Mouse (Mus musculus): ENCODE results near the gene Insm1. TPM values are rescaled to one million over a fixed set of nuclear protein-coding genes. Genes with fewer than 3 reads are reported as not detected.
A peak's percentile ranks its signal among the peaks of the same experiment; 100 is the strongest.

The Insm1 gene
- polyA plus RNA-seq, 1 experiment from 2014 or later, result 3.2 TPM

DNA sequence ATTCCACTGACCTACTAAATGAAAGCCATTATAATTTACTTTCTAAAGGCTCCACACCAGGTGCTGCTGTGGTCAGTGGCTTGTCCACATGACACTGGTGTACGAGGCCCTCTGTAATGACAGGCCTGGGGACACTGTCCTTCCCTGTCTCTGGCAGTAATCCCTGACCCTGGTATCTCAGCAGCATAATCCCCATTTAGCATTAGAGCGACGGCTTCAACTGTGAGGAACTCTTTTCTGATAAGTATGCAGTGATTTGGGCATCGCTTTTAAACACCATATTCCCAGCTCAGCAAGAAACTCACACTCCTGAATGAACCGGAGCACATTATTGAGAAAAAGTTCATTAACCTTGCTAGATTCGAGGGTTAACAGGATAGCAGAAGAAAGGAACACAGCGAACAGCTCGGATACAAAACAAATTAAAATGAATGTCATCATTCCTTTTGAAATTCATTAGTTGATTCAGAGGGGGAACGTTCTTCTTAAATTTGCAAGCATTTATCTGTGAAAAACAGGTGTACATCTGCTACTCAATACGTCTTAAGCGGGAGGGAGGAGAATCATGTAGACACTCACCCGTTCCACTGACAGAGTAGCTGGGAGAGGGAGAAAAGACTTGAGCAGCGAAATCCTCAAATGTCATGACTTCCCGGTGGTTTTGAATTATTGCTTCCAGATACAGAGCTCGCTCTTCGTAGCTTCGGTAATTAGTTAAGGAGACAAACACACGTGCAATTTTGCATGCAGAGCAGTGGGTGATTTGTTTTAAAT is 38.3 kb downstream of the Insm1 start:
- DNase-seq (ENCODE audit: low spot score), result no peak
- ATAC-seq (replicated peaks; ENCODE audit: insufficient number of reproducible peaks, low FRiP score, low TSS enrichment, low read depth), result no peak
- H3K4me2 ChIP-seq (ENCODE audit: low read depth, low read length), result no peak overlapping the region
- H3K4me3 ChIP-seq (ENCODE audit: low read depth, low read length), result no peak overlapping the region
- H3K9ac ChIP-seq (replicated peaks; ENCODE audit: low read length), result no peak overlapping the region
- no peaks in the 10 kb centered on the region for H3K36me3 ChIP-seq (replicated peaks; ENCODE audit: control insufficient read depth, insufficient read depth, low read depth, low read length)
- H3K27me3 ChIP-seq (ENCODE audit: control insufficient read depth, insufficient read depth, low read length), result no peaks in the 10 kb centered on the region
- 39% methylated on average over 18 of the region's 18 CpGs for WGBS
- no peaks in the 10 kb centered on the region for H3K9me3 ChIP-seq (replicated peaks; ENCODE audit: control insufficient read depth, low read length)
- no peaks in the 10 kb centered on the region for H3K4me1 ChIP-seq (ENCODE audit: control insufficient read depth, insufficient read depth, low read length)
- H3K27ac ChIP-seq (replicated peaks; ENCODE audit: low read depth, low read length), result no peak overlapping the region

DNA sequence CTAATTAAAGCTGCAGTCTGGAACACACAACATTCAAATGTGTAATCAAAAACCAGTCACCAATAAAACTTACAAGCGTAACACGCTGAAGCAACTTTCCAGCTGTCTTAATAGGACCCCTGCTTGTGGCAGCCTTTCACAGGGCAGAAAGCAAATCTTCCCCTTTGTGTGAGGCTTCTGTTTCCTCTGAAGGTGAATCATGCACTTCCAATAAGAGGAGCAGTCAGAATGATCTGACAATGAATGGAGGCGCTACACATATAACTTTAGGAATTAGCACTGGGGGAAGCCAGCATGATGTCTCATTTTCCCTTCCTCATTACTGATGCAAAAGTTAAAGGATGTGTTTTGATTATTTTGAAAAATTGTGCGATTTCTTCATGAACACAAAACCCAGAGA is 39.4 kb downstream of the Insm1 start:
- H3K4me2 ChIP-seq (ENCODE audit: low read depth, low read length), result no peak overlapping the region
- ATAC-seq (replicated peaks; ENCODE audit: insufficient number of reproducible peaks, low FRiP score, low TSS enrichment, low read depth) (no peak), DNase-seq (ENCODE audit: low spot score) (no peak)
- H3K36me3 ChIP-seq (replicated peaks; ENCODE audit: control insufficient read depth, insufficient read depth, low read depth, low read length), result no peaks in the 10 kb centered on the region
- H3K27ac ChIP-seq (replicated peaks; ENCODE audit: low read depth, low read length), result no peak overlapping the region
- whole genome bisulfite sequencing, result 69% methylated on average over 4 of the region's 4 CpGs
- no peak overlapping the region for H3K9ac ChIP-seq (replicated peaks; ENCODE audit: low read length)
- no peaks in the 10 kb centered on the region for H3K4me1 ChIP-seq (ENCODE audit: control insufficient read depth, insufficient read depth, low read length)
- no peaks in the 10 kb centered on the region for H3K27me3 ChIP-seq (ENCODE audit: control insufficient read depth, insufficient read depth, low read length)
- H3K9me3 ChIP-seq (replicated peaks; ENCODE audit: control insufficient read depth, low read length), result no peaks in the 10 kb centered on the region
- no peak overlapping the region for H3K4me3 ChIP-seq (ENCODE audit: low read depth, low read length)

DNA sequence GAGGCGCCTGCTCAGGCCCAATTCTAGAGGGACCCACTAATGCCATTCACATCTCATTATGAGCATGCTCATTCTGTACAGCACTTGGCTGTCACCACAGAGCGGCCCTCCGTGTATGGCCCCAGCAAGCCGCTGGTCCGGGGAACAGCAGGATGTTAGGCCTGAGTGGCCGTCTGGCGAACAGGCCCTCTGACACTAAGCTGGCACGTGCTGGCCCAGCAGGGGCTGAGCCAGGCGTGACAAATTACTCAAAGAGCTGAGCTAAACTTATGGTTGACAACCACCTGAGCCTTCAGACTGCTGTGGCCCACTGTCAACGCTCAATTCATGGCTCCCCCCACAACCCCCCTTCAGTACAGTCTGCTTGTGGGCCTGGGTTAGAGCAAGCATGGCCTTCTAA is 40.5 kb downstream of the Insm1 start:
- no peaks in the 10 kb centered on the region for H3K9me3 ChIP-seq (replicated peaks; ENCODE audit: control insufficient read depth, low read length)
- 33% methylated on average over 10 of the region's 10 CpGs for WGBS
- H3K4me3 ChIP-seq (ENCODE audit: low read depth, low read length), result no peak overlapping the region
- H3K27me3 ChIP-seq (ENCODE audit: control insufficient read depth, insufficient read depth, low read length), result no peaks in the 10 kb centered on the region
- DNase-seq (ENCODE audit: low spot score) (no peak), ATAC-seq (replicated peaks; ENCODE audit: insufficient number of reproducible peaks, low FRiP score, low TSS enrichment, low read depth) (peak; percentile 84)
- H3K4me2 ChIP-seq (ENCODE audit: low read depth, low read length), result no peak overlapping the region
- no peak overlapping the region for H3K27ac ChIP-seq (replicated peaks; ENCODE audit: low read depth, low read length)
- no peaks in the 10 kb centered on the region for H3K4me1 ChIP-seq (ENCODE audit: control insufficient read depth, insufficient read depth, low read length)
- H3K9ac ChIP-seq (replicated peaks; ENCODE audit: low read length), result no peak overlapping the region
- H3K36me3 ChIP-seq (replicated peaks; ENCODE audit: control insufficient read depth, insufficient read depth, low read depth, low read length), result no peaks in the 10 kb centered on the region

DNA sequence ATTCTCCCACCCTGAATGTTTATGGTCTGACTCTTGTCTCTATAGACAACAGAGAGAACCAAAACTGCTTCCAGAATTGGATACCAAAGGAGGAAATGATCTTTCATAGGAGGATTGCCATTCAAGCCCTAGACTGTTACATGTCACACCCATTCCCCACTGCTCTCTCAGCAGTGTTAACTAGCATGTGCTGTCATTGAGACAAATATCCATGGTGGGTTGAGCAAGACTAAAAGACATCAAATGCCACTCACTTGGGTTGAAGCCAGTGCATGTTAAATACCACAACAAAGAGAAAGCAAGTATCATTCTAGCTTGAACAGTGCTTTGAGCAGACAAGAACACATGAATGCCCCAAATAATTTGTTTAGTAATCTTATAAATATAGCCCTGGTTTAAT is 41.2 kb downstream of the Insm1 start:
- ATAC-seq (replicated peaks; ENCODE audit: insufficient number of reproducible peaks, low FRiP score, low TSS enrichment, low read depth), result no peak
- no peak overlapping the region for H3K4me3 ChIP-seq (ENCODE audit: low read depth, low read length)
- no peaks in the 10 kb centered on the region for H3K36me3 ChIP-seq (replicated peaks; ENCODE audit: control insufficient read depth, insufficient read depth, low read depth, low read length)
- no peaks in the 10 kb centered on the region for H3K27me3 ChIP-seq (ENCODE audit: control insufficient read depth, insufficient read depth, low read length)
- no peak overlapping the region for H3K4me2 ChIP-seq (ENCODE audit: low read depth, low read length)
- no peak overlapping the region for H3K27ac ChIP-seq (replicated peaks; ENCODE audit: low read depth, low read length)
- no peak overlapping the region for H3K9ac ChIP-seq (replicated peaks; ENCODE audit: low read length)
- no peaks in the 10 kb centered on the region for H3K4me1 ChIP-seq (ENCODE audit: control insufficient read depth, insufficient read depth, low read length)
- H3K9me3 ChIP-seq (replicated peaks; ENCODE audit: control insufficient read depth, low read length), result no peaks in the 10 kb centered on the region
- no peak for DNase-seq (ENCODE audit: low spot score)

DNA sequence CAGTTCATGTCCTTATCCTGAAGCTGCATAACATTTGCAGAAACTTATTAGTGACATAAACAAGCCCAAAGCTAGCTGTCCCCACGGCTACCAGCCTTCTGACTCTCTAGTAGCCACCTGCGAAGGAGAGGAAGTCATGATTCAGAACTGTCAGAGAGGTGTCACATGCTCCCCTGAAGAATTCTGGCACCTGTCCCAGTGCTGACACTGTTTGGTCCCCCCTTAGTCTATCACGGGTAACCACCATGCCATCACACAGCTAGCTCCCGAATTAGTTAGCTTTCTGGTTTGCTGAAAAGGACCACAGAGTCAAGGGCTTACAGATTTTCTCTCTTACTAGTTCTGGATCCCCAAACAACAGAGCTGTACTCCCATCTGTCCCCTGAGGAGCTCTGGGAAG is 43.3 kb downstream of the Insm1 start:
- H3K27me3 ChIP-seq (ENCODE audit: control insufficient read depth, insufficient read depth, low read length), result no peaks in the 10 kb centered on the region
- H3K9me3 ChIP-seq (replicated peaks; ENCODE audit: control insufficient read depth, low read length), result no peaks in the 10 kb centered on the region
- no peak for ATAC-seq (replicated peaks; ENCODE audit: insufficient number of reproducible peaks, low FRiP score, low TSS enrichment, low read depth)
- no peak overlapping the region for H3K4me3 ChIP-seq (ENCODE audit: low read depth, low read length)
- no peak overlapping the region for H3K27ac ChIP-seq (replicated peaks; ENCODE audit: low read depth, low read length)
- H3K4me1 ChIP-seq (ENCODE audit: control insufficient read depth, insufficient read depth, low read length), result no peaks in the 10 kb centered on the region
- WGBS, result 79% methylated on average over 4 of the region's 4 CpGs
- no peak overlapping the region for H3K4me2 ChIP-seq (ENCODE audit: low read depth, low read length)
- H3K36me3 ChIP-seq (replicated peaks; ENCODE audit: control insufficient read depth, insufficient read depth, low read depth, low read length), result no peaks in the 10 kb centered on the region
- no peak for DNase-seq (ENCODE audit: low spot score)
- H3K9ac ChIP-seq (replicated peaks; ENCODE audit: low read length), result no peak overlapping the region

DNA sequence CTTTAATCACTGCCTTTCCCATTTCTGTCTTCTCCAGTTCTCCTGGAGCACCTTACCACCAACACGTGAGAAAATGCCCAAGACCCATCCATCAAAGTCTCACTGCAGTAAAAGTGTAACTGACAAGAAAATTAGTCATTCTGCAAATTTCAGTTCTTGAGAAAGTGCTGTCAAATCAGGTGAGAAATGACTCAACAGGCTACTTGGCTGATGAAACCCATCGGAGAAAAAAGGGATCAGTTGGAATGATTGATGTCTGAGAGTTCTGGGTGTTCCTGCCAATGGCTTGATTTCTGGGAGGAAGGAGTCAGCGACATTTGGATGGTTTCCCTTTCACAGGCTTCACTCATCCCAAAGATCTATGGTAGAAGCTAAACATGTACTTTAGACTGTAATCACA is 44.8 kb downstream of the Insm1 start:
- no peak overlapping the region for H3K4me2 ChIP-seq (ENCODE audit: low read depth, low read length)
- H3K27me3 ChIP-seq (ENCODE audit: control insufficient read depth, insufficient read depth, low read length), result no peaks in the 10 kb centered on the region
- WGBS, result 84% methylated on average over 3 of the region's 3 CpGs
- H3K4me3 ChIP-seq (ENCODE audit: low read depth, low read length), result no peak overlapping the region
- no peaks in the 10 kb centered on the region for H3K36me3 ChIP-seq (replicated peaks; ENCODE audit: control insufficient read depth, insufficient read depth, low read depth, low read length)
- no peak for DNase-seq (ENCODE audit: low spot score)
- no peaks in the 10 kb centered on the region for H3K4me1 ChIP-seq (ENCODE audit: control insufficient read depth, insufficient read depth, low read length)
- no peaks in the 10 kb centered on the region for H3K9me3 ChIP-seq (replicated peaks; ENCODE audit: control insufficient read depth, low read length)
- H3K9ac ChIP-seq (replicated peaks; ENCODE audit: low read length), result no peak overlapping the region
- no peak for ATAC-seq (replicated peaks; ENCODE audit: insufficient number of reproducible peaks, low FRiP score, low TSS enrichment, low read depth)
- H3K27ac ChIP-seq (replicated peaks; ENCODE audit: low read depth, low read length), result no peak overlapping the region
